Mouse (Mus musculus): ENCODE data around the gene Ugt1a7c.
"Not testable (repeated sequence)": the region's sequence is repeated elsewhere in the genome, so short reads cannot be mapped to it uniquely, and the experiment has no call there.

Gene Ugt1a7c

DNA sequence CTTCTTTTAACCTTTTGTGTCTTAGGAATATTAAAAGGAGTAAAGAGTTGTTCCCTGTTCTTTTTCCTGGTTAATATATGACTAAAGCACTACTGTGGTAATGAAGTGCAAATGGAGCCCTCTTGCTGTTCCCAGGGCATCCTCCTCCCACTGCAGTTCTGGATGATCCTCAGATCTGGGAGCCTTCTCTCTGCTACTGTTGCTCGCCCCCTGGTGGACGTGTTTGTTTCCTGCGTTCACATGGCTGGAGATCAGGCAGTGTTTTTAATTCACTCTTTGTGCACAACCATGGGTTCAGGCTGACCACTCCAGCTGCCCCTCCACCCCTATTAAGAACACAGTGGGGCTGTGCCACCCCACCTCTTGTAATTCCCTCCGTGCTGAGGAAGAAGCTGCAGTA, 25.7 kb downstream of the Ugt1a7c start:
- DNase-seq: not testable (repeated sequence)

DNA sequence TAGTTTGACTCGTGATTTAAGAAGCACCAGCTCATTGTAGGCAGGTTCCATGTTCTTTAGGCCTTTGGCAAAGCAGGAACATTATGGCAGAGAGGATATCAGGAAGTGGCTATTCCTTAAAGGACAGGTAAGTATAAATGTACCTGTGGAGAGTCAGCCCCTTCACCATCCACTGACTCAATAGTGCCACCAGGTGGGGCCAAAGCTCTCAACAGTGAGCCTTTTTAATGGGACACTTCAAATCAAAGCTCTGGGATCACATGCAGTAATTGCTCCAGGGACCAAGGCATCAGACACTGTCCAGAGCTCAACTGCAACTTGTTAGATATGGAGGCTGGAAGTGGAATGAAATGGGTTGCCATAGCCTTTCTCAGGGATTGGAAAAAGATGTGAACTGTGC, 26.7 kb downstream of the Ugt1a7c start:
- peak in 1 of 2 experiments; percentile 67 for DNase-seq

DNA sequence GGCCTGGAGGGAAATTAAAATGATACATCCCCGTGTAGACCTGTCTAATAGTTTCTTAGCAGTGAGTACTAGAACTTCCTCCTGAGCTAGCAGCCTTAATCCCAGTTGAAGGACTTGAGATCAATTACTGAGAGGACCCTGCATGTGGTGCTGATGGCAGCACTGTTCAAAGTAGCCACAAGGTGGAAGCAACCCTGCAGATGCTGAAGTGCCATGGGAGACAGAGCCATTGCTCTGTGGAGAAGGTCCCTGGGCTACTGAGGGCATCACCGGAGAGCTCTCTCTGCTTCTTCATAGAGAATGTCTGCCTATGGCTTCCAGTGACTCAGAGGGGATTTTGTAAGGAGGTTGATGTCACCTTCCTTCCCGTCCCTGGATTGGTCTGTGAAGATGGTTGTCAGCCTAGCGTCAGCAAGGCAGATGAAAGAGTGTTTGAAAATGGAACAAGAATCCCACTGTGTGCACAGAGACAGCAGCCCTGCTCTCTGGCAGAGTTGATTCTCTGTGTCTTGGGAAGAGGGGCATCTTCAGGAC, 31.0 kb downstream of the Ugt1a7c start:
- DNase-seq: not testable (repeated sequence)

DNA sequence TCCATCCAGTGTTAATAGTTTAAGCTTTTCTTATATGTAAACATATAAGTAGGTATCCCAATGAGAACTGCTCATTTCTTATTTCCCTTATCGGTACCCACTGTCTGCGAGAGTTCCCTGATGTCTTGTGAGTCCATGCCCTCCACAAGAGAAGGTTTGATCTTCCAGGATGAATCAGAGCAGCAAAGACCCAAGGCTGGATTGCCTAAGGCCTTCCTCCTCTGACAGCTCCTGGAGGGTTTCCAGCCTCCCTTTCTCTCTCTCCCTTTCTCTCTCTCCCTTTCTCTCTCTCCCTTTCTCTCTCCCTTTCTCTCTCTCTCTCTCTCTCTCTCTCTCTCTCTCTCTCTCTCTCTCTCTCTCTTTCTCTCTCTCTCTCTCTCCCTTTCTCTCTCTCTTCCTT, 34.2 kb downstream of the Ugt1a7c start:
- not testable (repeated sequence) for DNase-seq

DNA sequence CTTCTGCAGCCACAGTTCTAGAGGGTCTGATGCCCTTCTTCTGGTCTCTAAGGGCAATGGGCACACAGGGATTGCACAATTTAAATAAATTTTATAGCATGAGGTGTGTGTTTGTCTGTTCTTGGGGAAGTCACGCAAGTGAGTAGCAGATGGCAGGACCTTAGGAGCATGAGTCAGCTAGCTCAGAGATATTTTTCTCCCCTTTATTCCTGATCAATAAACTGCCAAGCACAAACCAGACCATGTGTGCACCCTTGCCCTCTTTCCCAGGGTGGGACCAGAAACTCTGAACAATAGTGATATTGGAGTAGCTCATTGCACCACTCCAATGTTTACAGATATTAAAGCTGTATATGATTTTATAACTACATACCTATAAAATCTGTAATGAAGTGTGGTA, 35.4 kb downstream of the Ugt1a7c start:
- not testable (repeated sequence) for DNase-seq

DNA sequence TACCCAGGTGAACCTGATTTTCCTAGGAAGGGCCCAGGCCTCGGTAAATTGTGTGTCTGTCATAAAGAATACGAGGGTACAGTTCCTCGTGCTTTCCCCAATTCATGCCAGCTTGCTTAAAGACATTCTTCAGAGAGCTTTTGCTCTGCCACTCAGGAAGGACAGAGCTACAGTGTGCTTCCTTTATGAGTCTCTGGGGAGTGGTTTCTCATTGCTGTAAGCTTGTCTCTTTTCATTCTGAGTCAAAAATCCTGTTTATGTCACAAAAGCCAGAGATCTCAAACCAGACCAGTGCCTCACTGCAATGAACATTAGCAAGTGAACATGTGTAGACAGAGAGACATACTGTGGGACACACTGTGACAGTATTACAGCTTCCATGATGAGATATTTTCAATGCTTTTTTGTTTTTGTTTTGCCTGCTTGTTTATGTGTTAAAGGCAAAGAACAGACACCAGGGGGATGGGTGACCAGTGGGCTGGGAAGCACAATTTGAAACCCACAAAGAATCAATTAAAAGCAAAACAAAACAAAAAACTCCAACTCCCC, 39.1 kb downstream of the Ugt1a7c start:
- DNase-seq: no peak

DNA sequence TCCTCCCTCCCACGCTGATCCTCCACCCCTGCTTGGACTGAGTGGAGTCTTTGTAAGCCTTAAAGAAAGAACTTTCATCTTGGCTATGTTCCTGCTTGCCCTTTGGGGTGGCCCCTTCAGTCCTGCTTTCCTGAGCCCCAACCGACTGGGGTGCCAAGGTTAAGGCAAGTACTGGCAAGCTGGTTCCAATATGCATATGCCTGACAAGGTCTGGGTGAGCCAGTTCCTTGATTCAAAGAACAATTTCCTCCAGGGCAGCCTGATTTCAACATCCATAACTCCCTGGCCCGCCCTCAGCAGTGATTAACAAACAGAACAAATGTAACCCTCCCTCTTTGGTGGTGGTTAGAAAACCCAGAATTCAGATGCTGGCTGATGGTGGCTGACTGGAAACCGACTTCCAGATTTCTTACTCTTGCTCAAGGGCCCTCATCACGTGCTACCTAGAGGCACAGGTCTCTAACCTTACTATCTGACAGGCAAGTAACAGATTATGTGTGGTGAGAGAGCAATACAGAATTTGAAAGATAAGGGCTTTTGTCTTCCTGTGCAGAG, 39.7 kb downstream of the Ugt1a7c start, which contains the start of gene Ugt1a6a:
TSS of gene Ugt1a6a (plus strand) at position 353 of the 555 bp plus-strand sequence.
- peak in 1 of 2 experiments; percentile 23 for DNase-seq

DNA sequence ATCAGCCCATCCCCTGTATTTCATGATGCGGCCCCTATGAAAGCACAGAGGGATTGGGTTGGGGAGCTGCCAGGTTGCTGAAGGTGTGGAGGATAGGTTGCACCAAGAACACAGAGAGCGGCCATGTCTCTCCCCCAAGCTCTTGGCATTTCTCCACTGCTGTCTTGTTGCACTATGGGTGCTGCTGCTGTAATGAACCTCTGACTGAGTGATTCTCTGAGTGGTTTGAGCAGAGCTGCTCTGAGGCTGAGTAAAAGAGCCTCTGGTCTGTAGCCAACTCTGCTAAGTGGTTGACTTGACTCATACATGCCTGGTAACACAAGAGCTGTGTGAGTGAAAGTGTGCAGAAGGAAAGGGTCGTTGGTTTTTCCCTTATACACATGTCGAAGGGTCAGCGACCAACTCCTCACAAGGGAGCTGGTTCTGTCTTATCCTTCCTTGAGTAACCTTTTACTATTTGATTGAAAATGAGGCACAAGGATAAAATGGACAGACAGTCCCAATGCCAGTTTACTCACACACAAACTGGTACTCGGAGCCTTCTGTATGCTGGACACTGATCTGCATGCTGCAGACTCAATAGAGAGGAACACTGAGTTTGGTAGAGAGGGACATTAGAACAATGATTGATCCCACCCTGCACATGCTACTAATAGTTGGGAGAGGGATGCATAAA, 40.5 kb downstream of the Ugt1a7c start:
- DNase-seq: not testable (repeated sequence)

DNA sequence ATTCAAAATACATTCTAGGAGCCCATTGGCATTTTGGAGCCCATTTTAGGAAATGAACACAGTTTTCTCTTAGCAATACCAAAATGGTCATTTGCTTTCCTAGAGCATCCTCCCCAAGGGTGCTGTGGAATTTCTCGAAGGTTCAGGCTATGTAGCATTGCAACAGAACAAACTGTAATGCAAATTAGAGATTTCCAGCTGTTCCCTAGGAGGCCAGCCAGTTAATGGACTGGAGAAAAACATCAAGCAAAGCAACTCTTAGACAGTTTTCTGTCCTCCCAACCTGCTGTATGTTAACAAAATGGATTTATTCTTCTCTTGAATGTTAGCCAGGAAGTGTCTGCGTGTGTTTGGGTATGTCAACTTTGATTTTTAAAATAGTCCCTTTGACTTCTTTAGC, 41.8 kb downstream of the Ugt1a7c start:
- no peak for DNase-seq

DNA sequence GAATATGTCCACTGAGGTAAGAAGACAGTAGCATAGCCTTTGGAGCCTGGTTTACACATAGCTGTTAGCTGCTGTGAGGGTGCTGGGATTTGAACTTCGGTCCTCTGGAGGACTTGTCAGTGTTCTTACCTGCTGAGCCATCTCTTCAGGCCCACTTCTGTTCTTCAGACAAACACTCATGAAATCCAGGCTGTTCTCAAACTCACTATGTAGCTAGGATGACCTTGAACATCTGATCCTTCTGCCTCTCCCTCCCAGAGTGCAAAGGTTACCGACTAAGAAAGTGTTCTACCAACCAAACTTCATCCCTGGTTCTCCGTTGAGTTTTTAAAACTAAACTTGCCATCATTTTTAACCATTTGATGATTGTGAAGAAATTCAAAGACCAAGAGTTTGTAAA, 42.4 kb downstream of the Ugt1a7c start:
- no peak for DNase-seq

DNA sequence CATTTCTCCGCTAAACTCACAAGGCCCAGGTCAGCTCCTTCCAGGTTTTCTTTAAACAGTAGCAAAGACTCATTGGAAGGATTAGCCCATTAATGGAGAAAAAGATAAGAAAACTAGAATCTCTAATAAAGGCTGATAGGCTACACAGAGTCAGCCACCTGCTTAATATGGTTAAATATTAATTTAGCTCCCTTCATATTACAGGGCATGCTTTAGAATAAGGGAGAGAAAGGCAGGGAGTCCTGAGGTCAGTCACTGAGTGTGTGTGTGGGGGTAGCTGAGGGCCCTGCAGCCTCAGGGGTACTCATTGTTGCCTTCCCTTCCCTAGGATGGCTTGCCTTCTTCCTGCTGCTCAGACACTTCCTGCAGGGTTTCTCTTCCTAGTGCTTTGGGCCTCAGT, 43.3 kb downstream of the Ugt1a7c start:
- no peak for DNase-seq

DNA sequence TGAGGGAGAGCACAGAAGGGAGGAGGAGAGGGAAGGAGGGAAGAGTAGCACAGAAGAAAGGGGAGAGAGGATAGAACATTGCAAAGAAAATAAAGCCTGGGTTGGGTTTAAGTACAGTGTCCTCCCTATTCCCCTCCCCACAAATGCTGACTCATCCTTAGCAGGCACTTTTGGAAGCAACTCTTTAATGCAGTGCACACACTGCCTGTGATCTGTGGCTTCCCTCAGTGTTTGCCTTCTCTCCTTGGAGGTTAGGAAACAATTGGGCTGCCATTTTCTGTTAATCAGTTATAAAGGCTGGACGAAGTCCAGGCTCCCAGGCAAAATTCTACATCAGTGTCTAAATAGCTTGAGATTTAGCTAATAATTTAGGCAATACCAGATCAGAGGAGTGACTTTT, 45.6 kb downstream of the Ugt1a7c start:
- peak; percentile 79 to 82 for DNase-seq

DNA sequence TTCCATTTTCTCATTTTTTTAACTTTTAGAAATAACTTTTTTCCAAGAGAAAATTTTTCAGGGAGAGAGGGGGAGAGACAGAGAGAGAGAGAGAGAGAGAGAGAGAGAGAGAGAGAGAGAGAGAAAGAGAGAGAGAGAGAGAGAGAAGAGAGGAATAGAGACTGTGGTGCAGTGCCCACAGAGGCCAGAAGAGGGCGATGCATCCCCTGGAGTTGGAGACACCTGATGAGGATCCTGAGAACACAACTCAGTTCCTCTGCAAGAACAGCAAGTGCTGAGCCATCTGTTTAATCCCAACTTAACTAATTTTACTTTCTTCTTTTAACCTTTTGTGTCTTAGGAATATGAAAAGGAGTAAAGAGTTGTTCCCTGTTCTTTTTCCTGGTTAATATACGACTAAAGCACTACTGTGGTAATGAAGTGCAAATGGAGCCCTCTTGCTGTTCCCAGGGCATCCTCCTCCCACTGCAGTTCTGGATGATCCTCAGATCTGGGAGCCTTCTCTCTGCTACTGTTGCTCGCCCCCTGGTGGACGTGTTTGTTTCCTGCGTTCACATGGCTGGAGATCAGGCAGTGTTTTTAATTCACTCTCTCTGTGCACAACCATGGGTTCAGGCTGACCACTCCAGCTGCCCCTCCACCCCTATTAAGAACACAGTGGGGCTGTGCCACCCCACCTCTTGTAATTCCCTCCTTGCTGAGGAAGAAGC, 49.3 kb downstream of the Ugt1a7c start:
- DNase-seq: peak; percentile 50 to 82

DNA sequence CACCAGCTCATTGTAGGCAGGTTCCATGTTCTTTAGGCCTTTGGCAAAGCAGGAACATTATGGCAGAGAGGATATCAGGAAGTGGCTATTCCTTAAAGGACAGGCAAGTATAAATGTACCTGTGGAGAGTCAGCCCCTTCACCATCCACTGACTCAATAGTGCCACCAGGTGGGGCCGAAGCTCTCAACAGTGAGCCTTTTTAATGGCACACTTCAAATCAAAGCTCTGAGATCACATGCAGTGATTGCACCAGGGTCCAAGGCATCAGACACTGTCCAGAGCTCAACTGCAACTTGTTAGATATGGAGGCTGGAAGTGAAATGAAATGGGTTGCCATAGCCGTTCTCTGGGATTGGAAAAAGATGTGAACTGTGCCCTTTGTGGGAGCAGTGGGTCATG, 50.4 kb downstream of the Ugt1a7c start:
- DNase-seq: peak; percentile 23 to 40

DNA sequence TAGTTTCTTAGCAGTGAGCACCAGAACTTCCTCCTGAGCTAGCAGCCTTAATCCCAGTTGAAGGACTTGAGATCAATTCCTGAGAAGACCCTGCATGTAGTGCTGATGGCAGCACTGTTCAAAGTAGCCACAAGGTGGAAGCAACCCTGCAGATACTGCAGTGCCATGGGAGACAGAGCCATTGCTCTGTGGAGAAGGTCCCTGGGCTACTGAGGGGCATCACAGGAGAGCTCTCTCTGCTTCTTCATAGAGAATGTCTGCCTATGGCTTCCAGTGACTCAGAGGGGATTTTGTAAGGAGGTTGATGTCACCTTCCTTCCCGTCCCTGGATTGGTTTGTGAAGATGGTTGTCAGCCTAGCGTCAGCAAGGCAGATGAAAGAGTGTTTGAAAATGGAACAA, 55.3 kb downstream of the Ugt1a7c start:
- not testable (repeated sequence) for DNase-seq

DNA sequence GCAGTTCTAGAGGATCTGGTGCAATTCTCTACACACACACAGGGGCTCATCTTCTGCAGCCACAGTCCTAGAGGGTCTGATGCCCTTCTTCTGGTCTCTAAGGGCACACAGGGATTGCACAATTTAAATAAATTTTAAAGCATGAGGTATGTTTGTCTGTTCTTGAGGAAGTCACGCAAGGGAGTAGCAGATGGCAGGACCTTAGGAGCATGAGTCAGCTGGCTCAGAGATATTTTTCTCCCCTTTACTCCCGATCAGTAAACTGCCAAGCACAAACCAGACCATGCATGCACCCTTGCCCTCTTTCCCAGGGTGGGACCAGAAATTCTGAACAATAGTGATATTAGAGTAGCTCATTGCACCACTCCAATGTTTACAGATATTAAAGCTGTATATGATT, 63.6 kb downstream of the Ugt1a7c start:
- no peak for DNase-seq

DNA sequence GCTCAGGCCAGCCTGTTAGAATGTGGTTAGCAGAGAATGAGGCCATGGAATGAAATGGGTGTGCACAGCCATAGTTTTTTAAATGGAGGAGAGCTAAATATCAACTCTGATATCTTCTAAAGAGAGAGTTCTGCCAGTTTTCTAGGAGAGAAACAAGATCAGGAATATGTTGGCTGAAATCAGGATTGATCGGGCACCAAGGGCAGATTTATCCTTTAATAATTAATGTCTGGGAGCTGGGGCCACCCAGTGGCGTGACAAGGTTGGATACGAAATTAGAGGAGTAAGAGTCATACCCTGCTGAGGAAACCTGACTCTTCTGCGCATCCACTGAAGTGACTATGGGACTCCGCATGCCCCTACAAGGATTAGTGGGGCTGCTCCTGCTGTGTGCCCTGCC, 70.8 kb downstream of the Ugt1a7c start, which contains the start of gene Ugt1a5:
TSS of gene Ugt1a5 (plus strand) at position 302 of the 400 bp plus-strand sequence.
- no peak for DNase-seq

DNA sequence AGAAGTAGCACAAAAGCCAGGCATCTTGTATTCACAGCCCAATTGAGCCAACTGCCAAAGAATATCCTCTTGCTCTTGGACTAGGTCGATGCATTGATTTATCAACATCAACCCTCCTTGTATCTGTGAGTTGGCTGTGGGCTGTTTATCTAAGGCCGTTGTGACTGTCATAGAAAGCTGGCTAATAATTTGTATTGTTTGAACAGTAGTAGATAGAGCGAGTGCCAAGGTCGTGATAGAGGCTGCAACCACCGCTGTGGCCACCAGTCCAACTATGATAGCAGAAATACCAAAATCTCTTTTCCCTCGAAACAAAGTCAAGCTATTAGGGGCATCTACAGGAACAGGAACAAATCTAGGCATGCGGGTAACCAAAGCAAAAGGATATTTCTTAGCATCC, 77.3 kb downstream of the Ugt1a7c start:
- not testable (repeated sequence) for DNase-seq

DNA sequence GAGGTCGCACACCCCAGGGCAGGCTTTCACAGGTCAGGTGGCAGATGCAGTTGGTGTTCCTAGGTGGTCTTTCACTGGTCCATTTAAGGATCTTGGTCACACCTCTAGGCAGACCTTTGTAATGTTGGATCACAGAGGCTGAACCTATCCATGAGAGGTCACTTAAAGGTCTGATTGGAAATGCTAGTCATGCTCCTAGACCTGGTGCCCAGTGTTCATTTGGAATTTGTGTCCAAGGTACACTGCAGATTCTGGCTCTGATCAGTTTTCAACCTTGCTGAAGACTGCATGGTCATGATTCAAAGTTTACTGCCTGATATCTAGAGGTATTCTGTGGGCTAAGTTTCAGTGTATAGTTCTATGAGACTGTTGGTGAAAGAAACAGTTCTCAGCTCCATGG, 84.8 kb downstream of the Ugt1a7c start:
- peak; percentile 22 to 45 for DNase-seq

DNA sequence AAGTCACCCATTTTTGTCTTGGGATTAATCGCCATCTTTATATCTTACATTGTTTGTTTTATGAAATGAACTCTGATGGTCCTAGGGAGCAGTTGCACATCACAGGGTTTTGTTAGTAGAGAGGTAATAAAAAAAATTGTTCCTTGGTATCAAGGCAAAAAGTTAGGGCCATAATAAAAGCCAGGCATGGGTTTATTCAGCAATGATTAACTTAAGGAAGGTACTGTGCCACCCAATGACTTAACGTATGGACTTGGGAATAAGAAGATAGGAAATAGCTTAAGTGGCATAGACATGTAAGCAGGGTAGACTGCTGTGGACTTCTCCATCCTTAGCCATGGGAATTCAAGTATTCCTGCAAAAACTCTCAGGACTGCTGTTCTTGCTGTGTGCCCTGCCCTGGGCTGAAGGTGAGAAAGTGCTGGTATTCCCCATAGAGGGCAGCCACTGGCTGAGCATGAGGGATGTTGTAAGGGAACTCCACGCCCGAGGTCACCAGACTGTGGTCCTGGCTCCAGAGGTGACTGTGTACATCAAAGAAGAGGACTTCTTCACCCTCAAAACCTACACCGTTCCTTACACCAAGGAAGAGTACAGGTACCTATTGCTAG, 91.6 kb downstream of the Ugt1a7c start:
- DNase-seq: no peak

DNA sequence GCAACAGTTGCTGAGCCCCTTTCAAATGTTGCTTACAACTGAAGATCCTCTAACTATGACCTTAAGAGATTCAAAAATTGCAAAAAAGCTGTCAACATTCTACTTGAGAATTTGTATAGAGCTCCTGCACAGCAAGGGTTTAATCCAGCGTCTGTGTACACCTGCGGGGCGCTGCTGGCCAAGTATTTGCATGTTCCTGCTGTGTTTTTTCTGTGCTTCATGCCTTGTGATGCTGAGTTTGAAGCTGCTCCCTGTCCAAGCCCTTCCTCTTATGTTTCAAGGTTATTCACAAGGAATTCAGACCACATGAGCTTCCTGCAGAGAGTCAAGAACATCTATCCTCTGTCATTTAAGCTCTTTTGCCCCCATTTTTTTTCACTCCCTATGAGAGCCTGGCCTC, 97.3 kb downstream of the Ugt1a7c start:
- no peak for DNase-seq

DNA sequence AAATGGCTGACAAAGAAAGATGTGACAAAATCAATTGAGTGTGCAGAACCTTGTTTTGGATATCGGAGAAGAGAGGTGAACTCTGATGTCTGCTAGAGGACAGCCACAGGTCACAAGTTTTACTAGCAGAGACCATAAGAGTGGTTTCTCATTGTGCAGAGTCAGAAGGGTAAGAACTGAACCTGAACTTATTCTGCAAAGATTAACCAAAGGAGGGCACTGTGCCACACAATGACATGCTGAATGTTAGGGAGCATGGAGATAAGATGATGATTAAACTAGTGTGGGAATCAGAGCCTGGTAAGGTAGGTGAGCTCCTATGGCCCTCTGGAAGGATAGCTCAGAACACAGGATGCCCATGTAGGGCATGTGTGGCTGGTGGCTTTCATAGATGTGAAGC, 100.8 kb downstream of the Ugt1a7c start:
- peak; percentile 87 to 93 for DNase-seq

DNA sequence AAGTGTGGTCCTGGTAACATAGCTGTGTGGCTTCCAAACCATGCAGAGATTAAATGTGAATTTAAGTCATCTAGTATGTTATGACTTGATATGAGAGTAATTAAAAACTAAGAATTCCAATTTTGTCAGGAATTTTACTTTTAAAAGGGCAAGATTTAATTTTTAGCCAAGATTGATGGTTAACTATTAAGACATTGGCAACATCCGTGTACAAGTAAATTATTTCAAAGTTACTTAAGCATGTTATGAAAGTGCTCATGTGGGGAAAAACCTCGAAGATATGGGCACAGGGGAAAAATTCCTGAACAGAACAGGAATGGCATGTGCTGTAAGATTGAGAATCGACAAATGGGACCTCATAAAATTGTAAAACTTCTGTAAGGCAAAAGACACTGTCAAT, 102.6 kb downstream of the Ugt1a7c start:
- peak in 1 of 2 experiments; percentile 59 for DNase-seq
